Mouse (Mus musculus) kidney, adult 18-20 months (tissue): Measurements from ENCODE around the gene Wipi1.

Experiments used
- DNase-seq: peaks from one replicate; pipeline ENCODE4 v3.0.0; 2021

Gene Wipi1

DNA sequence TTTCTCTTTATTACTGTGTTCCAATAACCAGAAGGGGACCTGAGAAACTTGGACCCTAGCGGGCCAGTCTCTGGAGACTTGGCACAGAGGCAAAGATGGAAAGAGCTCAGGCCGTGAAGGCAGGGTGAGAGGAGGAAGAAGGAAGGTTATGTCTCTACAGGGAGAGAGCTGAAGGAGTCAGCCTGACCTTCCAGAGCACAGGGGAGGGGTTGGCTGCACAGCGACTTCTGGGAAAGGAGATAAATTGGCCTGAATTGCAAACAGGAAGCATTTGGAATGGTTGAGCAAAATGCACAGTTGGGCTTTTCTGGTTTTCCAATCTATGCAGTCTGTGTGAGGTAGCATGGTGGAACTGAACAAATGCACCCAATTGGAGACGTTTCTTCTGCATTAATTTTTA is 5.0 kb upstream of the Wipi1 start:
- DNase-seq = no peak

DNA sequence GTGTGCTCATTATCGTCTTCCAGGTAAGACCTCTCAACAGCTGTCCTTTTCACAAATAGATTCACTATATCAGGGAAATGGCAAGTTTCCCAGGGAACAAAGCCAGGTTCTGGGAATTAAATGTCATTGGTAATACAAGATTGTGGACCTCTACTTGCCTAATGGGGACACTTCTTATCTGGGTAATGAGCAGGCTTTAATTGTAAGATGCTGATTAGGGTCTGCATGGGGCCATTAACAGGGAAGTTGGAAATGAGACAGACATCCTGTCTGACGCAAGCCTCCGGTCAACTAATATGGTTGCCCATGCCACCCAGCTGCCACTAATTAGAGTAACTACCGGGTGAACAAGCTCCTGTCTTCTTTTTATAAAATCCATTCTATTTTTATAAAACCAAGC is 4.6 kb upstream of the Wipi1 start:
- no peak for DNase-seq

DNA sequence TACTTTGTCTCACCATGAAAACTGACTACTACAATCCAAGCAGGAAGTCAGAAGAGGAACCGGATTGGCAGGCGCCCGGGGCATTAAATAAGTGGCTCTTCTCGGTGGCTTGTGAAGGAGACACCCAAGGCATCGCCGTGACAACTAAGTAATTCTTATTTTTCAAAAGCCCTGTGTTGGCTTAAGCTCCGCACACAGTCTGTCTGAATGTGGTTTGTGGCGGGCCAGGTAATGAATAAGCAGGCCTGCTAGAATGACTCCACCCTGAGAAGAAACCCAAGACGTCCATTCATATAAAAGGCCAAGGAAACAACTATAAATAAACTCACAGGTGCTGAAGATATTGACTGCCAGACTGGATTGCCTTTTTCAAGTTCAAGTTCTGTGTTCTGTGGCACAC is 3.5 kb upstream of the Wipi1 start:
- DNase-seq = no peak

DNA sequence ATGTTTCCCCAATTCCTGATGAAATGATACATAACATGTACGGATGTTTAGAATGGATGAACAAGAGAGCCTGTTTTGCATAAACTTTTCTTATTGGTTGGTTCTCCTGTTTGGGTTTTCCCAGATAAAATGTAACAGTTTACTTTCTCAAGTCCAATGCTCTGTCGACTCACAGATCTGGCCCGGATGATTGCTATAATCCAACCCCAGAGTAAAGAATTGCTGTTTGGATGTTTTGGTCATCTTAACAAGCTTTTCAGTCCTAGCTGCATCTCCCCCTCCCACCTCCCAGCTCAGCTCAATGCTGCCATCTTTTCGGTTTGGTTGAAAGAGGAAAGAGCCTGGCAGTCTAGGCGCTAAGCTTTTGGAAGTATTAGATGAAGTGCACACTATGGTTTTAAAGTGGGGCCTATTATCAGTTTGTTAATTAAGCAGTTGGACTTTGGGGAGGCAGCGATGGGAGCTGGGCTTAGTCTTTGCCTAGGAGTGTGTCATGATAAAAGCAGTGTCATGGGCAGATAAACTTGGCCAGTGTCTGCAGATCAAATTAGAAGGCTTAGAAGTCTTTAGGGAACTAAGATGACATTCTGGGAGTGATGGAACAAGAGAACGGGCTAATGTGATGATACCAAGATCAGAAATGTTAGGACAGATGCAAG is 1.2 kb upstream of the Wipi1 start:
- DNase-seq = no peak

DNA sequence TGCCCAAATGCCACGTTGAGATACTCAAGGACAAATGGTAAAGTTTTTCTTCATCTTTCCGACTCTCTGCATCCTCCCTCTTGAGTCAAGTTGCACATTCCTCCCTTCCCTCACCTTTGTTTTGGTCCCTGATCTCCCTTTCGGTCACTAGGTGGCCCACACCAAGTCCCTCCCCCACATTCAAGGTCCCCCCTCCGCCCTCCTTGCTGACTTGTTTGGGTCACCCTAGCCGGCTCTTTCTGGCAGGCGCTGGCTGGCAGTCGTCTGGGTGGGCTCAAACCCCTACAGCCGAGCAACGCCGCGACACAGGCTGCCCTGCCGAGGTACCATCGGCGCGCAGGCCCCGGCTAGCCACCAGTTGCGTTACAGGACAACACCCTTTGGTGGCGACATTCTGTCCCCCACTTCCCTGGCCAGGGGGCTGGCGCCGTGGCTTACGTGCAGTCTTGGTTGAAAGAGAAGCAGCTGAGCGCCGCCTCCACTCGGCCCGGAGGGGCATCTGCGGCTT is 918 bp downstream of the Wipi1 start:
- DNase-seq = no peak

DNA sequence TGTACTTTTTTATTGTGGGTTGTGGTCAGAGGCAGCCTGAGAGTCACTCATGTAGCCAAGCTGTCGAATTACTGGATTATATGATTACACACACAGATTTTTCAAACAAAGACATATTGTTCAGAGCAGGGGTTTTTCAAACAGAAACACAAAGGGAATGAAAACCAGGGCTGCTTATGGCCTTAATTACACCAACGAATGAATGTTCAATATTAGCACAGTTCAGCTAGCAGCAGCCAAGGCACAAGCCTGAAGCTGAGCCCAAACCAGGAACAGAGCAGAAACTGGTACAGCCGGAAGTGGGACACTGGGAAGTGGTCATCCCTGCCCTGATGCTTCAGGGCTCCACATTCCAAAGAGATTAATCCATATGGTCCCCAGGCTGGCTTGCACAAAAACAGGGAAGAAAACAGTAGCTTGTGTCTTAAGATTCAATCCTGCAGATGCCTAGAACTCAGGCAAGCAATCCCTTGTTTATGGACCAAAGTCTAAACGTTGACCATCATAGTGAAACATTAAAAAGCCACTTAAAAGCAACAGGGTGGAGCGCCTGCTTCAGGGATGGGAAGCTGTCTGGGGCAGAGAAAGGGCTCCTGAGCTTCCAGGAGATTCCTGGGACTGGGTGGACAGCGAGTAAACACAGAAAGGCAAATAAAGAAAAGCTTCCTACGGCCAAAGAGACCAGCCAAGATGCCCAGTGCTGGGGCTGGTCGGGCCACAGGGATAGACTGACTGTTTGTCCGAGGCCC is 1.5 kb downstream of the Wipi1 start:
- DNase-seq = peak; percentile 47

DNA sequence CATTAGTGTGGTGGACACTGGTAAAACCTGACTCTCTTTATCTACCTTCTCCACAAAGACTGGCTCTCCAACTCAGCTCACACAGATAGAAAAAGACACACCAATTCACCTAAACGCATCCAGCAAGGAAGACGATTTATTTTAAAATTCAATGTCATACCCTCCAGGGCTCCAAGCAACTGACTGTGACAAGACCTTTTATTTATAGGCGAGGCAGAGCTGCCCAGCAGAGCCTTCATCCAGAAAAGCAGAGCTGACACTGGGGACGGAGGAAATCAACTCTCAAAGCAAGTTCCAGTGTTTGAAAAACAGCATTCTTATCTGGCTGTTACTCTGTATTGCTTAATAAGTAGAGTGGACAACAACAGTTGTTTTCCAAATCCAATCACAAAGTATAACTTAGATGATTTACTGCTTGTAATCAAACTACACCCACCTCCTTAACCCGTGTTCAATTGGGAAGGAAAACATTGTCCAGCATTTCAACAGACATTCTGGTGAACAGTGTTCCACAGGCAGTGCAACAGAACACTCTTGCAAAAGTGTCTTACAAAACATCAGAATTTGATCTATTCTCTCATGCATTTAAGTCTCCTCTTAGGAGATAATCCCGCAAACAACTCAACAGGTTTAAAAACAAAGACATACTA is 2.7 kb downstream of the Wipi1 start:
- no peak for DNase-seq

DNA sequence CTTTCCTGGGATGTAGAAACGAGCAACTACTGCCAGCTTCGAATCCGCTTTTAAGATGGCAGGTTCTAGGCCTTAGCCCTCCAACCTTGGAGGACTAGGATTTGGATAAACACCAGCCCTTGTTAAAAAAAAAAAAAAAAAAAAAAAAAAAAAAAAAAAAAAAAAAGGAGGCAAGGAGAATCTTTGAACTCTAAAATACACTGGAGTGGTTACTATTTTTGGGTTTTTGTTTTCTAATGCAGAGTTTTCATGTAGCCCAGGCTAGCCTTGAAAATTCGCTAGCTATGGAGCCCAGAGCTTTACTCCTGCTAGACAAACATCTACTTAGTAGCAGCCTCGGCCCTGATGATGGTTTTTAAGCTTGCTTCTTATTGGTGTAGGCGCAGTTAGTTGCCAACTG is 4.2 kb downstream of the Wipi1 start:
- no peak for DNase-seq

DNA sequence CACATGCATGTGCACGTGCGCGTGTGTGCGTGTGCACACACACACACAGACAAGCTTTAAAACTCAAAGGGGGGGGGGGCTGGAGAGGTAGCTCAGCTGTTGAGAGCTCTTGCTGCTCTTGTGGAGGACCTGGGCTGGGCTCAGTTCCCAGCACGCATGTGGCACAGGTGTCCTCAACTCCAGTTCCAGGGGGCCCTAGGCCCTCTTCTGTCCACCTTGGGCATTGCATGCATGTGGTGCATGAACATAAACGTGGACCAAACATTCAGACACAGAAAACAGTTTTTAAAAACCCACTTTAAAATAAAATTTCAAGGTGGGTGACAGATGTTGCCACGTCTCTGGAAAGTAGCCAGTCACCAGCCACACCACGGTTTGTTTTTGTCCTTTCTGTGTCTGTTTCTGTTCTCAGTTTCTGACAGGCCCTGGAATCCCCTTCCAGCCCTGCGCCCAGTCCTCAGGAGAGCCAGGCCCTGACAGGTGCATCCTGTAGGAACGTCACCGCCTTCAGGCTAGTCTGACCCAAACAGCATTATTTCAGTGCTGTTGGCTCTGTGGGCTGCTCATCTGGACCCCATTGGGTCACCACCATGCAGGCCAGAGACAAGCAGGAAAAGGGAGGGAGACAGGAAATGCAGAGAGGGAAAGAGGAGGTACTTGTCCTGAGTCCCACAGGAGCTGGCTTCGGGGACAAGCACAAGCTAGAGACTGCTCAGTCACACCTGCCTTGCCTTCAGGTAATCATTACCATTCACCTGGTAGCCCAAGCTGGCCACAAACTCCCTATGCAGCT is 12.8 kb downstream of the Wipi1 start:
- DNase-seq = no peak

DNA sequence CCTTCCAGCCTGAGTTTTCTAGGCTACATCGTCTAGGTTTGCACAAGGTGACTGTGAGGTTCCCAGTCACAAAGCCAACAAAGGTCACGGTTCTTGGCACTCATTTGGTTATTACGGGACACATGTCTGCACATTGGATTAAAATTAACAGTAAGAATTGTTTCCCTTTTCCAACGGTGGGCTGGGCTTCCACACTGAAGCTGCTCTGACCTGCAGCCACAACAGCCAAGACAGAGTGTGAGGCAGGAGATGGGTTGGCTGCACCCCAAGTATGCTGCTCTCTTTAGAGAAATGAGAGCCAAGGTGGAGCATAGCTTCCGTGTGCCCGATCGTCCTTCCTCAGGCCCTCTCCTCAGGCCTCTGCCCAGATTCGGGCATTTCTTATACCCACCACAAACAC is 17.0 kb downstream of the Wipi1 start:
- peak; percentile 24 for DNase-seq

DNA sequence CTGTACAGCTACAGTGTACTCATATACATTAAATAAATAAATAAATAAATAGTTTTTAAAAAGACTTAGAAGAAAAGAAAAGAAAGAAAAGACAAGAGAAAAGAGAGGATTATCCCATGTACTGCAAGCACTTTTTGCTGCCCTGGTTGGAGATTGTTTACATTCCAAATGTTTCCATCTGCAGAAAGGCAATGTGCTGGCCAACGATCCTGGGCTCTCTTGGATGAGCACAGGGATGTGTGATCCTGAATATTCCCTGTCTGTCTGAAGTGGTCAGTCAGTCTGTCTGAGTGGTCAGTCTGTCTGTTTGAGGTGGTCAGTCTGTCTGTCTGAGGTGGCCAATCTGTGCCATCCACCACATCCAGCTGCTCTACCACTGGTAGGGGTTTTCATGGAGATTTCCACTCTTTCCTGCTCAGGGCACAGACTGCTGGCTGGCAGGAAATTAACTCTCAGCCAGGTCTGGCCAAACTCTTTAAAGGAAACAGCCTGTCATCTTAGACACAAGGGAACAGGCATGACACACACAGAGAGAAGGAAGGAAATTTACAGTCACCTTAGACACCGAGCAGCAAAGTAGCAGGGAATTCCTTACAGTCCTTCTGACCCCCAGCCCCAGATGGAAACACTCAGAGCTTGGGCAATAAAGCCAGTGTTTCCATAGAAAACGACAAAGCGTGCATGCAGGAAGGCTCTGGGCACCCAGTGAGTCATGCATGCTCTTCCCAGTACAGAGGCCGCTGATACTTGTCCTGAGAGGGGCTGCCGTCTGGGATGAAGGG is 18.4 kb downstream of the Wipi1 start:
- no peak for DNase-seq

DNA sequence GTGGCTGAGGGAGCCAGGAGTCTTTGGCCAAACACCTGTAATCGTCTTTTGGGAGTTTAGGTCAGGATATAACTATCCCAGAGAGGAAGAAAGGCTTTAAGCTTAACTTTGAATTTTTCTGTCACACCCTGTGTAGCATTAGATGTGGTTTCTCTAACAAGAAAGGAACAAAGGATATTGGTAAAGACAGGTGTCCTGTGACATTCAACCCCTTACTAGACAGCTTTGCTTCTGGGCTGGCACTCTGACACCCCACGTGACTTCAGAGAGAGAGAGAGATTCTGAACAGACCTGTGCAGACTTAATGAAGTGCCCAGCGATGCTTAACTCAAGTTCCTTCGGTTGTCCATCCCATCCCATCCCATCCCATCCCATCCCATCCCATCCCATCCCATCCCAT is 20.3 kb downstream of the Wipi1 start:
- DNase-seq = no peak

DNA sequence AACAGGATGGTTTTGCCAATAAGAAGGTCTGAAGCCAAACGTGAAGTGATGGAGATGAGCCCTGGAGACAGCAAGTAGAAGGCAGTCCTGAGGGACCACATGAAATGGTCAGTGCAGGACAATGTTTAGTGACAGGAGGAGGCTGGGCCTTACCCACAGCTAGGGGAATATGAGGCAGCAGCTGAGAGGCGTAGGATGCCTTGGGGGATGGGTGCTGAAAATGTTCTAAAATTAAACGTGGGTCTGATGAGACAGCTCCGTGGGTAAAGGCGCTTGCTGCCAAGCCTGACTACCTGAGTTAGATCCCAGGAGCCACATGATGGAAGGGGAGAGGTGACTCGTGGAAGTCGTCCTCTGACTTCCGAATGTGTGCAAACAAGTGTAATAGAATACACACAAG is 21.8 kb downstream of the Wipi1 start:
- no peak for DNase-seq

DNA sequence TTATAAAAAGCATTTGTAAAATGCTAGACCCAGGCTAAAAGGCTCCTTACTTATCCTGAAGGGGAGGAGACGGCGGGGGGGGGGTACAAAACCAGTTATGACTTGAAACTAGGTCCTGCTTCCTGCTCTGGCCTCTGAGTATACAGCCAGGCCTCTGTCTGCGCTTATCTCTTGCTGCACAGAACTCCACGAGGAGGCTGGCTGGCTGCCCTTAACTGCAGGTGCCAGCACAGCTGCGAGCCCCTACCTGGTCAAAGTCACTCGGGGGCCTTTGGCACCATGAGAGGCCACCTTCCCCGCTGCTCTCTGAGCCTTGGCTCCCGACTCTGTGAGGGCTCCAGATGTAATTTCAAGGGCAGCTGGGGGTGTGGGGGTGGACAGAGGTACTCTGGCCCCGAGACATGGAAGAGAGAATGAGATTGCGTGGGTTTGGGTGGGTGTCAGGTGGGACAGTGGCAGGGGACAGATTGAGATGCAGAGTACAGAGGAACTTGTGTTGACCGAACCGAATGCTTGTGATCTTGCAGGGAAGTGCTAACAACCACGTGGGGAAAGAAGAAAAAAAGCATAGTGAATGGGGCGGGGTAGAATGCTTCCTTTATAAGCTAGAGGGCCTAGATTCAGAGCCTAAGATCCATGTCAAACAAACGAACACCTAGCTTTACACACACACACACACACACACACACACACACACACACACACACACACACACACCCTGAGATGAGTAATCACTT is 24.0 kb downstream of the Wipi1 start:
- DNase-seq = no peak

DNA sequence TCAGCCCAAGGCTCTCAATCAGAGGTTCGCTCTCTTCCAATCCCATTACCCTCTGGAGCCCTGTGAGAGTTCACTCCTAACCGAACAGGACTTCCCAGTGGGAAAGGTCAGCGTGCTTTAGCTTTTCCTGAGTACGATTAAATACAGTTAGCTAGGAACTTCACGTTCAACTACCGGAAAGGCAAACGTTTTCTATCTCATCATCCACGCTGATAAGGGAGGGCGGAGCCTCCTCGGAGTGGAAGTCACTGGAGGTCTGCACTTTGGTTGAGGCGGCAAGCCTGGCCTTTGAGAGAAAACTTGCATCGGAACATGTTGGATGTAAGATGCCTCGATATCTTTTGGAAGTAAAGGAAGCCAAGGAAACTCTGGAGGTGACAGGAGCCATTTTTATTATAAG is 24.7 kb downstream of the Wipi1 start:
- DNase-seq = no peak

DNA sequence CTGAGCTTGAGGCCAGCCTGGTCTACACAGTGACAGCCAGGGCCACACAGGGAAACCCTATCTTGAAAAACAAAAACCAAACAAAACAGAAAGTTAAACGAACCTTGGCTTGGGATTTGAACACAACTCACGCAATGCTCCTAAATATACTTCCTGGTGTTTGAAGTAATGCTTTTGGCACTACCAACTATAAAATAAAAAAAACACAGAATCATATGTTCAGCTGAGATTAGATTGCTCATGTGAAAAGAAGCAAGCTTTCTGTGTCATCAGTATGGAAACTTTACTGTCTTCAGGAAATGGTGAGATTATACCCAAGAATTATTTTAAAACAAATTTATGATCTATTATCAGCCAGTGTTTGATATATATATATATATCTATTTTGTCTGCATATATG is 25.3 kb downstream of the Wipi1 start:
- no peak for DNase-seq

DNA sequence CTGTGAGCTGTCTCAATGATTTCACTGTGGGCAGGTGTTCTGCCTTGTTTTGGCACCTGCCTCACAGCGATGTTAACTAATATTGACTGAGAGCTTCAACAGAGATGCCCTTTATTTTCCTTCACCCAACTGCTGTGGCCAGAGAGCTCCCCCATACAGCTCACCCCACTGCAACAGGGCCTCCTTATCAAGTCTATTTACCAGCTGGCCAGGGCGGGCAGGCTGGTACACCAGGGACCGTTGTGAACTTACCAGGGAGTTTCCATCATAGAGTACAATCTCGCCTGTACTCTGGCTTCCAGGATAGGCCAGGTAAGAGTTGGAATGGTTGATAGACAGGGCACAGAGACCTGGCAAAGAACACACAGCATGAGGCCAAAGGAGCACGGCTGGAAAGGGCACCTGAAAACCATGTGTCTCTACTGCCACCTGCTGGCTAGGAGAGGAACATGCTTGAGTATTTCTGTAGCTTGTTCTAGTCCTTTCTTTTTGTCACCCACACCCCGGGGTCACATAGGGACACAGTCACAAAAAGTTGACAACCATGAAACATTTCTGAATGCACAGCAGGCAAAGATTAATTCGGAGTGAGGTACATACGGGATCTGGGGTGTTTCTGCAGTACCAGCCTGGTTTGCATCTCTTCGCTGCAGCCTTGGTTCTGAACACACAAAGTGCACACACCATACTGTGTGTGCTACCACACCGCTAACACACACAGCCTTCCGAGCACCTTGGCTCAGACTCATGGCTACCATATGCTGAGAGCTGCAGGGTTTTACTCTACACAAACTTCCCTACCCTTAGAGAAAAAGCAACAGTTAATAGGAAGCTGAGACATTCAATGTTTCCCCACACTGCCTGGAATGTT is 26.7 kb downstream of the Wipi1 start:
- DNase-seq = peak; percentile 76

DNA sequence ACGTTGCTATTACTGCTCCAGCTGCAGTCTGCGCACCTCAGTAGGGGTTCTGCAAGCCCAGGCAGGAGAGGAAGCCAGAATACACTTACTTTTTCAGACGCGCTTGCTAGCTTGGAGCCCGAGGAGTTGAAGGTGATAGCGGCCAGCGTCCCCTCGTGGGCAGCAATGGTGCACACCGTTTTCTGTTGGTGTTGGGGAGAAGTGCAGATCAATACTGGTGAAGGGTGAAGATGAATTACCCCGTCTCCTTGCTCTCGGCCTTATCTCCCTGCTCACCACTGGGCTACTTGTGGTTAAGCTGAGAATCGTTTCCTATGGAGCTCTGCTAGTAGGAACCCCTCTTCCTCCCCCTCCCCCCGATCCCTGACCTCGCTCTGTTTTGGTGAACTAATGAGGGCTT is 27.8 kb downstream of the Wipi1 start:
- no peak for DNase-seq

DNA sequence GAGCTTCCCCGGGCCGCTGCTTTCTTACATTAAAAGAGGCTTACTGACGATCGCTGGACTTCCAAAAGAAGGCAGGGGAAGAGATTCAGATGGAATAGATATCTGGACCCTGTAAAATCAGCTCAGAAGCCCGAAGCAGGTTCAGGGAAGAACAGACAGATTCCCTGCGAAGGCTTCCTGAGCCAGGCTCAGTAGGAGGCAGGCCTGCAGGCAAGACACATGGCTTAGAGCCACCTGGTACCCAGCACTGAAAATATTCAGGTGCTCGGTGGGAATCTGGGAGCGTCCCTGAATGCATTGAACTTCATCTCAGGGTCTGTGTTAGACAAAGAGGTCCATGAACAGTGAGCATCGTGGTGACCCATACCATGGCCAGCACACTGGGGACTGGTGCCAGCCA is 31.8 kb downstream of the Wipi1 start:
- DNase-seq = no peak

DNA sequence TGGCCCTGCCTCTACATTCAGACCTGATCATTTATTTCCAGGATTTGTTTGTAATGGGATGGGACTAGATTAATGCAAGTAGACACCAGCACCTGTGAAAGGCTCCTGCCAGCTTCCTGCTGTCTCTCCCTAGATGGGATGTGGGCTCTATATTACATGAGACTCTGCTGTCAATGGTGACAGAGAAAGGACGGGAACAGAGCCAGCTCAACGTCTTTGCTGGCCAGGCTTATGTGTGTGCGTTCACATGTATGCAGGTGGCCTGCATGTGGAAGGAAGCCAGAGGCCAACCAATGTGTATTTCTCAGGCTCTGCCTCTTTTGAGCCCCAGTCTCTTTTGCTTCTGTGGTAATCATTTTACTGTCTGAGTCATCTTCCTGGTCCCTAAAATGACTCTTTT is 33.2 kb downstream of the Wipi1 start:
- no peak for DNase-seq

DNA sequence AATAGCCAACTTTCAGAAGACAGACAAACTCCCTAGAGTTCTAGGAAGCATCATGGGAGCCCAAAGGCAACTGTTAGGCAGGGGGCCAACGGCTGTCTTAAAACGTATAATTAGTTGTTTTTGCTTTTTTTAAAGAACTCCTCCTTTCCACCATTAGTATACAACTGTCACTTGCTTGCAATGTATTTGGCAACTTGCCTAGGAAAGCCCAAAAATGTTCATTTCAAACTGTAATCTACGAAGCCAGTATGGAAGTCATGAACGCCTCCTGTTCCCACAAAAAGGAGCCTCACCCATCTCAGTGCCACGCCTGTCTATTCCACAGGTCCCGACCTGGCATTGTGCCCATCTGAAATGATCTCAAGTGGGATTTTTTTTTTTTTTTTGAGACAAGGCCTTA is 35.9 kb downstream of the Wipi1 start:
- no peak for DNase-seq
